Mouse (Mus musculus): Measurements from ENCODE around the gene Med24. TPM values are rescaled to one million over a fixed set of nuclear protein-coding genes. Genes with fewer than 3 reads are reported as not detected.
A peak's percentile ranks its signal among the peaks of the same experiment; 100 is the strongest.
"Not testable (repeated sequence)": the region's sequence is repeated elsewhere in the genome, so short reads cannot be mapped to it uniquely, and the experiment has no call there.

The Med24 gene
- polyA plus RNA-seq, 1 experiment from 2014 or later = 53.0 TPM

- no peak overlapping the region for H3K9ac ChIP-seq
- DNase-seq (no peak), ATAC-seq (ENCODE audit: insufficient read depth) (no peak)
- no peak for TF ChIP-seq CTCF (IDR thresholded peaks at IDR 0.05; ENCODE audit: low read depth)
- H3K27me3 ChIP-seq (ENCODE audit: insufficient read depth, low read length) = no peaks in the 10 kb centered on the region
- no peak overlapping the region for H3K27ac ChIP-seq (ENCODE audit: low read depth)
- peaks cover 65% of the 10 kb centered on the region for H3K36me3 ChIP-seq (ENCODE audit: insufficient read depth)
- 92% methylated on average over 9 of the region's 9 CpGs for WGBS
- no peak overlapping the region for H3K4me3 ChIP-seq (ENCODE audit: low read depth, low read length)
- no peaks in the 10 kb centered on the region for H3K9me3 ChIP-seq (ENCODE audit: low read depth, low read length)
- H3K4me1 ChIP-seq (ENCODE audit: insufficient read depth) = peaks cover 8% of the 10 kb centered on the region; the same call in 1 of the 2 replicates
- no peak overlapping the region for H3K4me2 ChIP-seq
Observed at GRCm38 (mm10) chr11:98715946-98716345, 13.3 kb downstream of the Med24 start.

- Histone ChIP-seq H3K4me2 (no peak overlapping the region), H3K36me3 (ENCODE audit: insufficient read depth) (peaks cover 76% of the 10 kb centered on the region), H3K4me3 (ENCODE audit: low read depth, low read length) (no peak overlapping the region), H3K27ac (ENCODE audit: low read depth) (0 out of 2 replicates have a peak overlapping the region, but pooled peaks have one; percentile 24), H3K9ac (no peak overlapping the region), H3K27me3 (ENCODE audit: insufficient read depth, low read length) (no peaks in the 10 kb centered on the region), H3K9me3 (ENCODE audit: low read depth, low read length) (no peaks in the 10 kb centered on the region), H3K4me1 (ENCODE audit: insufficient read depth) (peaks cover 20% of the 10 kb centered on the region; the same call in 1 of the 2 replicates)
- DNase-seq (no peak), ATAC-seq (ENCODE audit: insufficient read depth) (no peak)
- TF ChIP-seq CTCF (IDR thresholded peaks at IDR 0.05; ENCODE audit: low read depth) = no peak
- 63% methylated on average over 12 of the region's 12 CpGs for WGBS
Observed at GRCm38 (mm10) chr11:98713703-98714102, 15.5 kb downstream of the Med24 start.

GRCm38 (mm10) chr11:98712009-98712408 is 17.2 kb downstream of the Med24 start:
- not testable (repeated sequence) for H3K9ac ChIP-seq; ATAC-seq (ENCODE audit: insufficient read depth); H3K27me3 ChIP-seq (ENCODE audit: insufficient read depth, low read length); H3K4me3 ChIP-seq (ENCODE audit: low read depth, low read length); H3K9me3 ChIP-seq (ENCODE audit: low read depth, low read length); H3K27ac ChIP-seq (ENCODE audit: low read depth); H3K4me2 ChIP-seq
- peak; percentile 63 for DNase-seq
- Histone ChIP-seq H3K4me1 (ENCODE audit: insufficient read depth) (peaks cover 24% of the 10 kb centered on the region), H3K36me3 (ENCODE audit: insufficient read depth) (peaks cover 74% of the 10 kb centered on the region)
- peak; percentile 63 for TF ChIP-seq CTCF (IDR thresholded peaks at IDR 0.05; ENCODE audit: low read depth)
- WGBS = 84% methylated on average over 6 of the region's 6 CpGs

- H3K9me3 ChIP-seq (ENCODE audit: low read depth, low read length) = no peaks in the 10 kb centered on the region
- no peaks in the 10 kb centered on the region for H3K27me3 ChIP-seq (ENCODE audit: insufficient read depth, low read length)
- no peak overlapping the region for H3K4me2 ChIP-seq
- DNase-seq (no peak), ATAC-seq (ENCODE audit: insufficient read depth) (no peak)
- 82% methylated on average over 4 of the region's 4 CpGs for WGBS
- no peak overlapping the region for H3K4me3 ChIP-seq (ENCODE audit: low read depth, low read length)
- H3K9ac ChIP-seq = no peak overlapping the region
- H3K36me3 ChIP-seq (ENCODE audit: insufficient read depth) = peaks cover 74% of the 10 kb centered on the region
- no peak for TF ChIP-seq CTCF (IDR thresholded peaks at IDR 0.05; ENCODE audit: low read depth)
- H3K27ac ChIP-seq (ENCODE audit: low read depth) = peak overlapping the region; percentile 56; the same call in 1 of the 2 replicates
- H3K4me1 ChIP-seq (ENCODE audit: insufficient read depth) = peaks cover 24% of the 10 kb centered on the region
Observed at GRCm38 (mm10) chr11:98711046-98711434, 18.2 kb downstream of the Med24 start.

GRCm38 (mm10) chr11:98710416-98711045 is 18.7 kb downstream of the Med24 start:
- Histone ChIP-seq H3K4me2 (no peak overlapping the region), H3K27ac (ENCODE audit: low read depth) (peak overlapping the region; percentile 56; the same call in 1 of the 2 replicates), H3K9me3 (ENCODE audit: low read depth, low read length) (no peaks in the 10 kb centered on the region), H3K9ac (no peak overlapping the region), H3K4me1 (ENCODE audit: insufficient read depth) (peaks cover 24% of the 10 kb centered on the region), H3K27me3 (ENCODE audit: insufficient read depth, low read length) (no peaks in the 10 kb centered on the region), H3K36me3 (ENCODE audit: insufficient read depth) (peaks cover 75% of the 10 kb centered on the region), H3K4me3 (ENCODE audit: low read depth, low read length) (no peak overlapping the region)
- TF ChIP-seq CTCF (IDR thresholded peaks at IDR 0.05; ENCODE audit: low read depth) = peak; percentile 98
- WGBS = 46% methylated on average over 12 of the region's 12 CpGs
- ATAC-seq (ENCODE audit: insufficient read depth) (peak; percentile 52), DNase-seq (peak; percentile 95)

GRCm38 (mm10) chr11:98709001-98709741 is 20.1 kb downstream of the Med24 start:
- Histone ChIP-seq H3K9me3 (ENCODE audit: low read depth, low read length) (no peaks in the 10 kb centered on the region), H3K27ac (ENCODE audit: low read depth) (peak overlapping the region; percentile 86), H3K4me2 (peak overlapping the region; percentile 15; the same call in 1 of the 2 replicates), H3K4me1 (ENCODE audit: insufficient read depth) (peaks cover 24% of the 10 kb centered on the region), H3K27me3 (ENCODE audit: insufficient read depth, low read length) (no peaks in the 10 kb centered on the region), H3K4me3 (ENCODE audit: low read depth, low read length) (no peak overlapping the region), H3K9ac (no peak overlapping the region), H3K36me3 (ENCODE audit: insufficient read depth) (peaks cover 75% of the 10 kb centered on the region)
- no peak for TF ChIP-seq CTCF (IDR thresholded peaks at IDR 0.05; ENCODE audit: low read depth)
- peak; percentile 50 for DNase-seq
- 57% methylated on average over 26 of the region's 26 CpGs for WGBS
- no peak for ATAC-seq (ENCODE audit: insufficient read depth)

- TF ChIP-seq CTCF (IDR thresholded peaks at IDR 0.05; ENCODE audit: low read depth) = no peak
- no peaks in the 10 kb centered on the region for H3K9me3 ChIP-seq (ENCODE audit: low read depth, low read length)
- no peak overlapping the region for H3K4me3 ChIP-seq (ENCODE audit: low read depth, low read length)
- peaks cover 24% of the 10 kb centered on the region for H3K4me1 ChIP-seq (ENCODE audit: insufficient read depth)
- H3K4me2 ChIP-seq = peak overlapping the region; percentile 23; the same call in 1 of the 2 replicates
- no peaks in the 10 kb centered on the region for H3K27me3 ChIP-seq (ENCODE audit: insufficient read depth, low read length)
- H3K36me3 ChIP-seq (ENCODE audit: insufficient read depth) = peaks cover 68% of the 10 kb centered on the region
- 59% methylated on average over 19 of the region's 19 CpGs for WGBS
- peak; percentile 45 for ATAC-seq (ENCODE audit: insufficient read depth)
- peak overlapping the region; percentile 86 for H3K27ac ChIP-seq (ENCODE audit: low read depth)
- DNase-seq = peak; percentile 81
- no peak overlapping the region for H3K9ac ChIP-seq
Observed at GRCm38 (mm10) chr11:98708282-98708956, 20.8 kb downstream of the Med24 start.
